Comparison of ENCODE assay signal across 7 mouse cellular contexts in genomic region chr11:29373050-29373395, GRCm38 (mm10). TPM values are rescaled to one million over a fixed set of nuclear protein-coding genes. Genes with fewer than 3 reads are reported as not detected.
DNase-seq lines count a peak whose midpoint lies in the region; ATAC-seq and TF ChIP-seq lines count a peak whose summit lies in the region.

No protein-coding gene starts in this region.

- no peak for TF ChIP-seq POLR2A in small intestine, adult 2 months (IDR thresholded peaks at IDR 0.05; ENCODE audit: low read depth, low read length)

- peak overlapping the region; percentile 61 for H3K4me2 ChIP-seq in lung, embryonic 15.5 days
- peak overlapping the region; percentile 52 for H3K4me2 ChIP-seq in limb, embryonic 12.5 days

- H3K9me3 ChIP-seq in lung, embryonic 15.5 days = no peaks in the 10 kb centered on the region
- no peaks in the 10 kb centered on the region for H3K9me3 ChIP-seq in forebrain, embryonic 10.5 days
- no peaks in the 10 kb centered on the region for H3K9me3 ChIP-seq in limb, embryonic 12.5 days

- peak overlapping the region; percentile 97 for H3K4me3 ChIP-seq in lung, embryonic 15.5 days
- H3K4me3 ChIP-seq in forebrain, embryonic 10.5 days = peak overlapping the region; percentile 89
- peak overlapping the region; percentile 86 for H3K4me3 ChIP-seq in limb, embryonic 12.5 days (replicated peaks)
- peak overlapping the region; percentile 60 for H3K4me3 ChIP-seq in small intestine, adult 2 months (ENCODE audit: low read depth, low read length)

- no peaks in the 10 kb centered on the region for H3K36me3 ChIP-seq in lung, embryonic 15.5 days
- H3K36me3 ChIP-seq in forebrain, embryonic 10.5 days (replicated peaks) = peaks cover 11% of the 10 kb centered on the region
- peaks cover 6% of the 10 kb centered on the region; the same call in 1 of the 2 replicates for H3K36me3 ChIP-seq in limb, embryonic 12.5 days
- H3K36me3 ChIP-seq in small intestine, adult 2 months (ENCODE audit: control insufficient read depth, insufficient read depth, low read length) = no peaks in the 10 kb centered on the region

- H3K4me1 ChIP-seq in lung, embryonic 15.5 days = peaks cover 6% of the 10 kb centered on the region; the same call in 1 of the 2 replicates
- H3K4me1 ChIP-seq in forebrain, embryonic 10.5 days = peaks cover 20% of the 10 kb centered on the region
- peaks cover 6% of the 10 kb centered on the region for H3K4me1 ChIP-seq in limb, embryonic 12.5 days (replicated peaks)
- no peaks in the 10 kb centered on the region for H3K4me1 ChIP-seq in small intestine, adult 2 months (ENCODE audit: control insufficient read depth, insufficient read depth, insufficient read length, low read length)

- no peak for DNase-seq in lung, postnatal 25 days (ENCODE audit: low spot score)
- no peak for DNase-seq in forebrain, embryonic 10.5 days (ENCODE audit: extremely low spot score, low spot score)
- DNase-seq in right cerebral cortex, postnatal 14 days = no peak
- DNase-seq in yolk sac, embryonic 10.5 days (ENCODE audit: low spot score) = no peak

- no peak for TF ChIP-seq CTCF in small intestine, adult 2 months (IDR thresholded peaks at IDR 0.05; ENCODE audit: extremely low read depth, insufficient read length, insufficient replicate concordance, low read depth, low read length)

- H3K27me3 ChIP-seq in lung, embryonic 15.5 days = no peaks in the 10 kb centered on the region
- no peaks in the 10 kb centered on the region for H3K27me3 ChIP-seq in forebrain, embryonic 10.5 days (ENCODE audit: poor library complexity, severe bottlenecking)
- H3K27me3 ChIP-seq in limb, embryonic 12.5 days = no peaks in the 10 kb centered on the region
- H3K27me3 ChIP-seq in small intestine, adult 2 months (ENCODE audit: control insufficient read depth, insufficient read depth, low read length) = no peaks in the 10 kb centered on the region

- no peak for ATAC-seq in lung, embryonic 15.5 days (ENCODE audit: borderline replicate concordance, extremely low read depth, low FRiP score, low TSS enrichment)
- no peak for ATAC-seq in limb, embryonic 12.5 days (ENCODE audit: insufficient number of reproducible peaks, insufficient read depth, low FRiP score, low TSS enrichment, low read depth)

- H3K9ac ChIP-seq in lung, embryonic 15.5 days = peak overlapping the region; percentile 51
- H3K9ac ChIP-seq in limb, embryonic 12.5 days (replicated peaks) = peak overlapping the region; percentile 97

- WGBS in lung, embryonic 15.5 days = 2% methylated on average over 11 of the region's 11 CpGs
- 5% methylated on average over 11 of the region's 11 CpGs for WGBS in forebrain, embryonic 10.5 days
- WGBS in limb, embryonic 12.5 days = 4% methylated on average over 11 of the region's 11 CpGs
- WGBS in small intestine, adult 2 months = 7% methylated on average over 11 of the region's 11 CpGs

- H3K27ac ChIP-seq in lung, embryonic 15.5 days = peak overlapping the region; percentile 95; the same call in 1 of the 2 replicates
- H3K27ac ChIP-seq in forebrain, embryonic 10.5 days = peak overlapping the region; percentile 98
- peak overlapping the region; percentile 97; the same call in 1 of the 2 replicates for H3K27ac ChIP-seq in limb, embryonic 12.5 days
- H3K27ac ChIP-seq in small intestine, adult 2 months (ENCODE audit: insufficient read depth, low read depth, low read length) = no peak overlapping the region

RNA-seq across cellular contexts. Expression of gene Ccdc88a, which starts 0.4 kb away (rescaled TPM):
- 33.7 and 33.8 TPM in 2 replicates for polyA plus RNA-seq in lung, embryonic 15.5 days (2015; fragmentation: Nextera tagmentation; extraction: Ambion mirVana)
- 36.5 and 38.6 TPM in 2 replicates for polyA plus RNA-seq in forebrain, embryonic 10.5 days (2016; fragmentation: Nextera tagmentation; extraction: Ambion mirVana)
- 61.5 and 72.2 TPM in 2 replicates for polyA plus RNA-seq in limb, embryonic 12.5 days (2016; fragmentation: Nextera tagmentation; extraction: Ambion mirVana)
- 0.24 and 0.52 TPM in 2 replicates for polyA plus RNA-seq in small intestine, adult 2 months (2012; rRNA removed)

Comparison
In these comparisons a context has a peak if more than half of its experiments do, and no peak if none do; other contexts are left out.
1. RNA of gene Ccdc88a, which starts 0.4 kb away (polyA plus RNA-seq): 61.5 to 72.2 TPM in limb, embryonic 12.5 days, 36.5 to 38.6 TPM in forebrain, embryonic 10.5 days and 33.7 to 33.8 TPM in lung, embryonic 15.5 days; 0.24 to 0.52 TPM in small intestine, adult 2 months; every median in the first group is over 10 times any median in the second.
2. Peak in every context shown above with its lines, with median percentiles within 50 percentile points of each other: H3K4me3 ChIP-seq.